Mouse (Mus musculus) macrophage (primary cell): ENCODE data around the gene Slc4a8. TPM values are rescaled to one million over a fixed set of nuclear protein-coding genes. Genes with fewer than 3 reads are reported as not detected.

Experiments used
- H3K27ac ChIP-seq: fragments of 350-480 bp; formaldehyde crosslinking; 2 replicates; pipeline ENCODE4 v1.9.0; 2021
- H3K36me3 ChIP-seq: fragments of 350-480 bp; formaldehyde crosslinking; 2 replicates; pipeline ENCODE4 v1.9.0; 2021; ENCODE audit errors: inconsistent target
- H3K4me3 ChIP-seq: fragments of 350-480 bp; formaldehyde crosslinking; 2 replicates; pipeline ENCODE4 v1.9.0; 2021; ENCODE audit errors: inconsistent target
- H3K79me2 ChIP-seq: fragments of 350-480 bp; formaldehyde crosslinking; 2 replicates; pipeline ENCODE4 v1.9.0; 2021; ENCODE audit errors: inconsistent target
- WGBS: methylation state at CpG from one replicate; pipeline ENCODE4 v1.1.7; 2026; ENCODE audit warnings: inconsistent platforms; ENCODE audit not compliant: missing documents; 5-methylcytosine and 5-hydroxymethylcytosine counted together
- polyA plus RNA-seq: library from polyadenylated mRNA; stranded (reverse); fragments of 250-400 nt; gene quantifications from 3 replicates; pipeline ENCODE4 v1.2.4, GENCODE M21; 2018; ENCODE audit warnings: inconsistent platforms
- total RNA-seq, 78 experiments: library from RNA; depleted of rRNA; stranded (reverse); fragments of 250-400 nt; gene quantifications; 1 replicate in 9 of 78; 2 replicates in 24 of 78; 3 replicates in 43 of 78; 4 replicates in 2 of 78; pipeline ENCODE4 v1.2.4; 2018; ENCODE audit warnings: inconsistent platforms in 56 of 78

The Slc4a8 gene
- 1 to 10 TPM in 1 of 26 experiments, under 1 TPM in 9, not detected in 16; 0.09 to 1.7 (median 0.22) TPM for total RNA-seq (2018; cell fraction: chromatin; rRNA removed)
- under 1 TPM in 25 of 26 experiments, not detected in 1; 0.03 to 0.48 (median 0.09) TPM for total RNA-seq (2018; cell fraction: cytosol; rRNA removed)
- 1 to 10 TPM in 14 of 26 experiments, under 1 TPM in 11, not detected in 1; 0.10 to 3.5 (median 1.0) TPM for total RNA-seq (2018; cell fraction: nucleus; rRNA removed)
- polyA plus RNA-seq = 0.11 TPM in 2 of 3 replicates, not detected in the other

- peak within 1 kb of the TSS; percentile 23 for H3K4me3 ChIP-seq
- no peak within 1 kb of the TSS for H3K27ac ChIP-seq
- no peaks in the 10 kb centered on the region for H3K79me2 ChIP-seq
- H3K36me3 ChIP-seq = no peaks in the 10 kb centered on the region
- WGBS = under 1% methylated on average over 54 of the region's 64 CpGs
Observed at GRCm38 (mm10) chr15:100761419-100762185, at the start of gene Slc4a8. Gene Slc4a8 (plus strand): TSS chr15:100761747.

GRCm38 (mm10) chr15:100714470-100714869 is 47.1 kb upstream of the Slc4a8 start:
- Histone ChIP-seq H3K36me3 (peaks cover 74% of the 10 kb centered on the region), H3K4me3 (no peak overlapping the region), H3K27ac (no peak overlapping the region), H3K79me2 (no peaks in the 10 kb centered on the region)
- 90% methylated on average over 6 of the region's 8 CpGs for WGBS

- peaks cover 4% of the 10 kb centered on the region; the same call in 1 of the 2 replicates for H3K79me2 ChIP-seq
- WGBS = 93% methylated on average over 9 of the region's 9 CpGs
- H3K4me3 ChIP-seq = no peak overlapping the region
- H3K27ac ChIP-seq = no peak overlapping the region
- peaks cover 77% of the 10 kb centered on the region for H3K36me3 ChIP-seq
Observed at GRCm38 (mm10) chr15:100715399-100715993, 46.1 kb upstream of the Slc4a8 start.

DNA sequence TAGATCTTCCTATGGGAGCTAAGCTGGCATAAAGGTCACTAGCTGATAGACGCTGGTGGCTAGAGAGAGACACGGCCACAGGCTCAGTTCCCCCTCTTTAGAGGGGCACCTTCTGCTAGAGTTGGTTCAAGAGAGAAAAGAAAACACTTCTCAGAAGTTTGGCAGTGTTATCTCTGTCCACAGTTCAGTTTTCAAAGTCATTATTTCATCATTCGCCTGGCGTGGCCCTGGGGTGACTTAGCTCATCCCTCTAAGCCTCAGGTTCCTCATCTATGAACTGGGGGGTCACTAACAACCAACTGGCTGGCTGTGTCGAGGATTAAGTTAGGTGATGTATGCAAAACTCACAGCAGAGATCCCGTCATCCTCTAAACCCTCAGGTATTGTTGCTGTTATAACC is 43.6 kb upstream of the Slc4a8 start:
- peaks cover 15% of the 10 kb centered on the region; the same call in 1 of the 2 replicates for H3K79me2 ChIP-seq
- H3K27ac ChIP-seq = no peak overlapping the region
- H3K36me3 ChIP-seq = peaks cover 53% of the 10 kb centered on the region
- no peak overlapping the region for H3K4me3 ChIP-seq
- WGBS = 29% methylated on average over 6 of the region's 6 CpGs

- 94% methylated on average over 11 of the region's 11 CpGs for WGBS
- Histone ChIP-seq H3K36me3 (peaks cover 46% of the 10 kb centered on the region), H3K79me2 (peaks cover 15% of the 10 kb centered on the region; the same call in 1 of the 2 replicates), H3K27ac (no peak overlapping the region), H3K4me3 (no peak overlapping the region)
Observed at GRCm38 (mm10) chr15:100718572-100718971, 43.0 kb upstream of the Slc4a8 start.

GRCm38 (mm10) chr15:100719217-100719616 is 42.3 kb upstream of the Slc4a8 start:
- Histone ChIP-seq H3K36me3 (peaks cover 42% of the 10 kb centered on the region), H3K27ac (no peak overlapping the region), H3K79me2 (peaks cover 18% of the 10 kb centered on the region; the same call in 1 of the 2 replicates), H3K4me3 (no peak overlapping the region)
- 91% methylated on average over 5 of the region's 5 CpGs for WGBS

- Histone ChIP-seq H3K79me2 (peaks cover 19% of the 10 kb centered on the region; the same call in 1 of the 2 replicates), H3K27ac (no peak overlapping the region), H3K36me3 (peaks cover 34% of the 10 kb centered on the region), H3K4me3 (no peak overlapping the region)
- 55% methylated on average over 10 of the region's 10 CpGs for WGBS
Observed at GRCm38 (mm10) chr15:100720066-100720465, 41.5 kb upstream of the Slc4a8 start.

DNA sequence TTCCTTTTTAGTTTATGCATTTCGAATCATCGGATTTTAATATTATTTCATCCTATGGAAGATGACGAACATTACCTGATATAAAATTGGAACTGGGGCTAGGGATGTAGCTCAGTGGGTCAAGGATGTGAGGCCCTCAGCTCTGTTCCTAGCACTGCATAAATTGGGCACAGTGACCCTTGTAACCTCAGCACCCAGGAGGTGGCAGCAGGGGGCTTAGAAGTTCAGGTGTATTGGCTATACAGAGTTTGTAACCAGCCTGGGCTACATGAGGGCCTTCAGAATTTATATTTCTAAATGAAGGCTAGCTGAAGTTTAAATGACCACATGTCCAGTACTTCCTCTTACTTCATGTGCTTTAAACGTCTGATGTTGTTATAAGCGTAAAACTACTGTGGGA is 40.1 kb upstream of the Slc4a8 start:
- Histone ChIP-seq H3K79me2 (peaks cover 33% of the 10 kb centered on the region), H3K4me3 (no peak overlapping the region), H3K27ac (no peak overlapping the region), H3K36me3 (peaks cover 34% of the 10 kb centered on the region)
- 77% methylated on average over 5 of the region's 5 CpGs for WGBS

DNA sequence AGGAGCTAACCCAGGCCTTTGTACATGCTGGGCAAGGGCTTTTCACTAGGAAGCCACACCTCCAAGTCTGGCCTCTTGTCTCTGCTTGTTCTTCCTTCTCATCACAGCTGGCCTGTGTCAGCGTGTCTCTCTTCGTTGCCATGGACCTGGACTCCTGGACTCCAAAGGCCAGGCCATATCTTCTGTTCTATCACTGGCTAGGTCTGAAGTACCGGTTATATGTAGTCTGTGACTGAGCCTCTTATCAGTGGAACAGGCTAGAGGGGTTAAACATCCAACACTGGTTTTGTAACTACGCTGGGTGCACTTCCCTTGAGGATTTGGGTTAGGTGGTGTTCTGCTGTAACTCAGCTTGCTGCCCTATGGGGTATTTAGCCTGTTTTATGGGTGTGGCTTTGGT is 39.5 kb upstream of the Slc4a8 start:
- WGBS = 86% methylated on average over 4 of the region's 4 CpGs

GRCm38 (mm10) chr15:100722564-100722963 is 39.0 kb upstream of the Slc4a8 start:
- H3K79me2 ChIP-seq = peaks cover 44% of the 10 kb centered on the region
- no peak overlapping the region for H3K4me3 ChIP-seq
- 87% methylated on average over 6 of the region's 6 CpGs for WGBS
- peaks cover 34% of the 10 kb centered on the region for H3K36me3 ChIP-seq
- no peak overlapping the region for H3K27ac ChIP-seq

More for the DNA sequence above, 39.5 kb upstream of the Slc4a8 start:
- H3K79me2 ChIP-seq = peaks cover 38% of the 10 kb centered on the region
- H3K4me3 ChIP-seq = no peak overlapping the region
- no peak overlapping the region for H3K27ac ChIP-seq
- H3K36me3 ChIP-seq = peaks cover 34% of the 10 kb centered on the region

GRCm38 (mm10) chr15:100723505-100723904 is 38.0 kb upstream of the Slc4a8 start:
- Histone ChIP-seq H3K27ac (no peak overlapping the region), H3K79me2 (peaks cover 53% of the 10 kb centered on the region), H3K4me3 (no peak overlapping the region), H3K36me3 (peaks cover 31% of the 10 kb centered on the region)
- WGBS = 35% methylated on average over 14 of the region's 14 CpGs

DNA sequence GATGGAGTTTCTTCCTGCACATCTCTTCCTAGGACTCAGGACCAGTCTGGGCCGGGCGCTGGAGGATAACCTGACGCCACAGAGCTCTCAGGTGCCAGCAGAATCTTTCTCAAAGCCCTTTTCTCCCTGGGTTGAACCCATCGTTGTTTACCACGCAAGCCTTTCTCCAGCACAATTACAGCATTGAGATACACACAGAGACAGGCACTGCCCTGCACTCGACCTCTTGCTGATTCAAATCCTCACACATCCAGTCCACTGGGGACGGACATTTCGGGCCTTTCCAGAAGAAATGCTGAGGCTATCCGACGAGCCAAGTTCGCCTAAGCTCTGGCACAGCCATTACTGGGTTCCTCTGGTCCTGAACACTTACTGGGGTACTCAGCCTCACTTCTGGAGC is 34.8 kb upstream of the Slc4a8 start:
- H3K4me3 ChIP-seq = no peak overlapping the region
- H3K36me3 ChIP-seq = peaks cover 17% of the 10 kb centered on the region; the same call in 1 of the 2 replicates
- 95% methylated on average over 9 of the region's 11 CpGs for WGBS
- no peak overlapping the region for H3K27ac ChIP-seq
- peaks cover 43% of the 10 kb centered on the region for H3K79me2 ChIP-seq

GRCm38 (mm10) chr15:100727834-100728233 is 33.7 kb upstream of the Slc4a8 start:
- Histone ChIP-seq H3K36me3 (peaks cover 17% of the 10 kb centered on the region; the same call in 1 of the 2 replicates), H3K4me3 (peak overlapping the region; percentile 94), H3K79me2 (peaks cover 43% of the 10 kb centered on the region), H3K27ac (peak overlapping the region; percentile 93)
- 67% methylated on average over 11 of the region's 11 CpGs for WGBS

DNA sequence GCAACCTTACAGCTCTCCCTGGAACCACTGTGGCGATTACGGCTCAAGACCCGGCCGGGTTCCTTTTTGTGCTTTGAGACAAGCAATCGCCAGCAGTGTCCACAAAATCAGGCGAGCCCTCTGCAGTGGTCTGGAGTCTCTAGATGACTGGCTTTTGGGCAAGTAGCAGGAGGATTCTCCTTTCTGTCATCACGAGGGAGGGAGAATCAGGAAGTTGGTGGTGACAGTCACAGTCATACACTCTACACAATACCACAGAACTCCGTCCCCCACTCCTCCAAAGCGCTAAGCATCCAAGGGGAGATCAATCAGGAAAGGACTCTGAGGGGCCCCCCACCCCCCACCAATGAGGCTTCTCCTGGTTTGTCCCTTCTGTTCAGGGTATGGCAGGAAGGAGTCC is 33.0 kb upstream of the Slc4a8 start:
- Histone ChIP-seq H3K79me2 (peaks cover 43% of the 10 kb centered on the region), H3K36me3 (peaks cover 17% of the 10 kb centered on the region; the same call in 1 of the 2 replicates), H3K27ac (peak overlapping the region; percentile 93), H3K4me3 (peak overlapping the region; percentile 94)
- WGBS = 4% methylated on average over 9 of the region's 9 CpGs
